Mouse (Mus musculus): ENCODE data around the gene Kcnab3. TPM values are rescaled to one million over a fixed set of nuclear protein-coding genes. Genes with fewer than 3 reads are reported as not detected.
A peak's percentile ranks its signal among the peaks of the same experiment; 100 is the strongest.

The Kcnab3 gene
- polyA plus RNA-seq, 1 experiment, result 0.43 TPM

DNA sequence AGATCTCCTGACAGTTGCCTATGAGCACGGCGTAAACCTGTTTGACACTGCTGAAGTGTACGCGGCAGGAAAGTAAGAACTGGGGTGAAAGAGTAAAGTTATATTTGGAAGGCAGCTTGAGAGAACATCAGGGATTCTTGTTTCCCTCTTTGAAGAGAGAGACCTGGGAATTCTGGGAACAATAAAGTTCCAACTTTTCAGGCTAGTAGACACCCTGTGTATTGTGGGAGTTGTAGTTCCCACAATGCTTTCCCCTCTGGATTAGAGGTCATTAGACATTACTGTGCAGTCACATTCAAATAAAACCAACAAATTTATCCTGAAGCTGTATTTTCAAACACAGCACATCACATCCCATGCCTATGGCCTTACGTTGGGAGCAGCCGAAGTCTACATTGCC, 2.5 kb downstream of the Kcnab3 start:
- Histone ChIP-seq H3K4me1 (ENCODE audit: control insufficient read depth, insufficient read depth, low read length) (peaks cover 21% of the 10 kb centered on the region), H3K4me3 (ENCODE audit: insufficient read depth, low read length) (no peak overlapping the region), H3K27ac (ENCODE audit: insufficient read depth, low read depth, low read length) (no peak overlapping the region)
- TF ChIP-seq CTCF (IDR thresholded peaks at IDR 0.05; ENCODE audit: low read depth, low read length) (no peak), POLR2A (IDR thresholded peaks at IDR 0.05; ENCODE audit: borderline replicate concordance, low read depth, low read length) (no peak)

DNA sequence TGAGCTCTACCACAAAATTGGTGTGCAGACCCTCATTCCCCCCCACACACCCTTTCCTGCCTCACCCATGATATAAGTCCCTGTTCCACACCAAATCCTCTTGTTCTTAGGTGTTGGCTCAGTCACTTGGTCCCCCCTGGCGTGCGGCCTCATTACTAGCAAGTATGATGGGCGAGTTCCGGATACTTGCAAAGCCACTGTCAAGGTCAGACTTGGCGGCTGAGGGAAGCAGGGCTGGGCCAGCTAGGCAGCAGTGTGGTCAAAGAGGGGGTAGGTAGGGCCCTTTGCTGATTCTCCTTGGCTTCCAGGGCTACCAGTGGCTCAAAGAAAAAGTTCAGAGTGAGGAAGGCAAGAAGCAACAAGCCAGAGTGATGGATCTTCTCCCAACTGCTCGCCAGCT, 5.1 kb downstream of the Kcnab3 start:
- Histone ChIP-seq H3K4me1 (ENCODE audit: control insufficient read depth, insufficient read depth, low read length) (peaks cover 10% of the 10 kb centered on the region; the same call in 1 of the 2 replicates), H3K27ac (ENCODE audit: insufficient read depth, low read depth, low read length) (no peak overlapping the region), H3K4me3 (ENCODE audit: insufficient read depth, low read length) (no peak overlapping the region)
- no peak for TF ChIP-seq POLR2A (IDR thresholded peaks at IDR 0.05; ENCODE audit: borderline replicate concordance, low read depth, low read length)
- no peak for TF ChIP-seq CTCF (IDR thresholded peaks at IDR 0.05; ENCODE audit: low read depth, low read length)

DNA sequence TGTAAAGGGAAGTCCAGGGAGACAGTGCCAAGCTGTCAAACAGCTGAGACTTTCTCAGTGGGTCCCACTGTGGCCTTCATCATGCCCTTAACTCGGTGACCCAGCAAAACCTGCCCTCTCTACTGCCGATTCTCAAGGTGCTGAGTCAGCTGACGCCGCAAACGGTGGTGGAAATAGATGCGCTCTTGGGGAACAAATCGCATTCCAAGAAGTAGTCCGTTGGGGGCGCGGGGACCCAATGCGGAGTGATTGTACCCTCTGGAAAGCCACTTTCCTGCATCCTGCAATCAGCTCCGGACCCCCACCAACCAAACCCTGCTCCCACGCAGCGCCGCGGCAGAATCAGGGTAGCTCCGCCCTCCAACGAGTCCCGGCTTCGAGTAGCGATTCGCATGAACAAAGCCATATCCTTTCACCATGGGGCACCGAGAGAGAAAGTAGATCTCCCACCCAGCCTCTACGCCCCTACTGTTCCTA, 5.9 kb downstream of the Kcnab3 start:
- Histone ChIP-seq H3K27ac (ENCODE audit: insufficient read depth, low read depth, low read length) (no peak overlapping the region), H3K4me3 (ENCODE audit: insufficient read depth, low read length) (peak overlapping the region; percentile 64), H3K4me1 (ENCODE audit: control insufficient read depth, insufficient read depth, low read length) (peaks cover 10% of the 10 kb centered on the region; the same call in 1 of the 2 replicates)
- TF ChIP-seq POLR2A (IDR thresholded peaks at IDR 0.05; ENCODE audit: borderline replicate concordance, low read depth, low read length), result no peak
- no peak for TF ChIP-seq CTCF (IDR thresholded peaks at IDR 0.05; ENCODE audit: low read depth, low read length)

DNA sequence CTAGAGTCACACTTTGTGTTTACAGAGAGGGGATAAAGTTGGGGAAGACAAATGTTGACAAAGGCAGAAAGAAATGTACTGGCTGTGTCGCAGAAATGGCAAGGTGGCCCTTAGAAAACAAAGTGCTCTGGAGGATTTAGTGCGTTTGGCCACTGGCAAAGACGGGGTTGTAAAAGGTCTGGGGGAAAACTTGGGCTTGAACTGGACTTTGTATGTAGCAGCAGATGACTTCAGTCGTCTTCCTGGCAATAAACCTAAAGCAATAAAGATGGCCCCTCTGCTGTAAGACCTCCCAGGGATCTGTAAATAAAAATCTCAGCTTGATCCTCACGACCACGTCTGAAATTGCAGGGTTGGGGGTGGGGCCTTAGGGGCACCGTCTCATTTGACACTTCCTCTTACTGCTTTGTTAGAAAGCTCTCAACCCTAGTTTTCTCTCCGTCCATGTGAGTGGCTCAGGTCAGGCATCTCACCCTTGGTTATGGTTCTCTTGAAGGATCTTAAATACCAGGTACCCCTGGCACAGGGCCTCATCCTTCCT, 6.7 kb downstream of the Kcnab3 start:
- TF ChIP-seq CTCF (IDR thresholded peaks at IDR 0.05; ENCODE audit: low read depth, low read length), result no peak
- TF ChIP-seq POLR2A (IDR thresholded peaks at IDR 0.05; ENCODE audit: borderline replicate concordance, low read depth, low read length), result no peak
- H3K27ac ChIP-seq (ENCODE audit: insufficient read depth, low read depth, low read length), result no peak overlapping the region
- no peak overlapping the region for H3K4me3 ChIP-seq (ENCODE audit: insufficient read depth, low read length)
- H3K4me1 ChIP-seq (ENCODE audit: control insufficient read depth, insufficient read depth, low read length), result peaks cover 10% of the 10 kb centered on the region; the same call in 1 of the 2 replicates

DNA sequence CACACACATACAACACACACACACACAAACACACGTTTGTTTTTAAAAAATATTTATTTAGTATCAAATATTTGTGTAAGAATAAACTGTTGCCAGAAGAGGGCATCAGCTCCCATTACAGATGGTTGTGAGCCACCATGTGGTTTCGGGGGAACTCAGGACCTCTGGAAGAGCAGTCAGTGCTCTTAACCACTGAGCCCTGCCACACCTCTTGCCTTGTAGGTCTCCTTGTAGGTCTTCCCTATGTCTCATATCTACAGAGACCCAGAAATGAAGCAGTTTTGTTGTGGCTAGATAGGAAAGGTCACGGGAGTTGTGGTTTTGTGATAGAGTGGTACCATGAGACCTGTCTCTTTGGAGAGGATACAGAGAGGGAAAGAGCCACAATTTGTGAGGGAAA, 7.9 kb downstream of the Kcnab3 start:
- H3K4me3 ChIP-seq (ENCODE audit: insufficient read depth, low read length), result no peak overlapping the region
- no peak for TF ChIP-seq CTCF (IDR thresholded peaks at IDR 0.05; ENCODE audit: low read depth, low read length)
- no peak for TF ChIP-seq POLR2A (IDR thresholded peaks at IDR 0.05; ENCODE audit: borderline replicate concordance, low read depth, low read length)
- H3K27ac ChIP-seq (ENCODE audit: insufficient read depth, low read depth, low read length), result no peak overlapping the region
- H3K4me1 ChIP-seq (ENCODE audit: control insufficient read depth, insufficient read depth, low read length), result peaks cover 10% of the 10 kb centered on the region; the same call in 1 of the 2 replicates

DNA sequence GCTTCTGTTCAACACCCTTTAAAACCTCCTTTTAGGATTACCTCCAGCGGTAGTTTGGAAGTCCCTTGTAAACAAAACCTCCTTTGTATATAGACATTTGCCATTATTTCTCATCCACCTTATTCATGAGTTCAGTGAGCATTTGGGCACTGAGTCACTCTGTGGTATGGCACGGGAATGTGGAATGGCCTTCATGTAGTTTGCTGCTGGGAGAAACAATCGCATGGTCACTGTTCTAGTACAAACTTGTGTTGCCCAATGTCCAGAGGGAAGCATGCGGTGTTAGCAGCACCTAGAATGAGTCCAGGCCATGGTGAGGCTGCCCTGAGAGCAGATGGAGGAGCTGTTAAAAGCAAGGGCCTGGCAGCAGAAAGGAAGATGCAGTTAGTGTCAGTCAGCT, 8.7 kb downstream of the Kcnab3 start:
- H3K4me1 ChIP-seq (ENCODE audit: control insufficient read depth, insufficient read depth, low read length), result peaks cover 10% of the 10 kb centered on the region; the same call in 1 of the 2 replicates
- H3K4me3 ChIP-seq (ENCODE audit: insufficient read depth, low read length), result no peak overlapping the region
- no peak for TF ChIP-seq CTCF (IDR thresholded peaks at IDR 0.05; ENCODE audit: low read depth, low read length)
- no peak for TF ChIP-seq POLR2A (IDR thresholded peaks at IDR 0.05; ENCODE audit: borderline replicate concordance, low read depth, low read length)
- H3K27ac ChIP-seq (ENCODE audit: insufficient read depth, low read depth, low read length), result no peak overlapping the region

DNA sequence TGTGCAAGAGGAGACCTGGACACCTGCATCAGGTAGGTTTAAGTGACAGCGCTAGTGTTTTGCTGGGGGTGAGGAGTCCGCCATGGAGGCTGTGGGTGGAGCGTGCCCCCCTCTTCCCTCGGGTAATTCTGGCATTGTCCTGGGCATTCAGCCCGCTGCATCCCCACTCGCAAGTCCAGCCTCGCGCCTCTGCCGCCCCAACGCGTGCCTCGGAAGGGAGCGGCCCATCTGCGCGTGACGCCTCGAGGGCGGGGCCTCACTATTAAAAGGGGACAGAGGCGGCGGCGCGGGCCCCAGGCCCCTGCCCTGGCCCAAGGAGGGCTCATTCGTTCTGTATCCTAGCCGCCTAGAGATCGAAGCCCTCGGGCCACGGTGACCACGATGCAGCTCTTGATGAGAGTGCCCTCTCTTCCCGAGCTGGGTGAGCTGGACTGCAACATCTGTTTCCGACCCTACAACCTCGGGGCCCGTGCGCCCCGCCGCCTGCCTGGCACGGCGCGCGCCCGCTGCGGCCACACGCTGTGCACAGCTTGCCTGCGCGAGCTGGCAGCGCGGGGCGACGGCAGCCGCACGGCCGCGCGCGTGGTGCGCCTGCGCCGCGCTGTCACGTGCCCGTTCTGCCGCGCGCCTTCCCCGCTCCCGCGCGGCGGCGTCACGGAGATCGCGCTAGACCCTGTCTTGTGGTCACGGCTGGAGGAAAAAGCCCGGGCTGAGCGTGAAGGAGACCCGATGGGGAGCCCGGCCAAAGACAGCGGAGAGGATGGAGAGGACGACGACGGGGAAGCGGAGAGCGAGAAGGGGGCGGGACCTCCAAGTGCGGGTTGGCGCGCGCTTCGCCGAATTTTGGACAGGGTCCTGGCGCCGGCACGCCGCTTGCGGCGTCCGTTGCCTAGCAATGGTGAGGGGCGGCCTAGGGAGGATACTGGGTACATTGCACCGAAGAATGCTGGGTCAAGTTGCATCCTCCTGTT, 14.4 kb downstream of the Kcnab3 start, which contains the start of gene Rnf227:
TSS of gene Rnf227 (plus strand) at position 301 of the 971 bp plus-strand sequence.
- H3K27ac ChIP-seq (ENCODE audit: insufficient read depth, low read depth, low read length), result no peak within 1 kb of the TSS
- H3K4me3 ChIP-seq (ENCODE audit: insufficient read depth, low read length), result peak within 1 kb of the TSS; percentile 75

DNA sequence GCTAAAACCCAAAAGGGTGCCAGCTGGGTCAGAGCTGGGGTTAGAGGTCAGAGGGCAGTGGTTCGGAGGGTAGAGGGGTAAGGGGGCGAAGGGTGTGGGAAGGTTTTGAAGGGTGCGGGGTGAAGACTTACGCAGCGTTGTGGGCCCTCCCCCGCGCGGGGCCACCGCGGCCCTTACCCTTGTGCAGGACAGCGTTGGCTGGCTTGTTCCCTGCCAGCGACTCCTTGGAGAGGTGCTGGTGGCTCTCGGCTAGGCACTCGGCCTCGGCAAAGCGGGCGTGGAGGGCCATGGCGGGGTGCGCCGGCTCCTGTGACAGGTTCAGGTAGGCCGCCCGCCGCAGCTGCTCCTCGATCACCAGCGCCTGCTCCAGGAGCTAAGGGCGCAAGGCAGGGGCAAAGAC, 20.4 kb downstream of the Kcnab3 start:
- TF ChIP-seq CTCF (IDR thresholded peaks at IDR 0.05; ENCODE audit: low read depth, low read length), result no peak
- TF ChIP-seq POLR2A (IDR thresholded peaks at IDR 0.05; ENCODE audit: borderline replicate concordance, low read depth, low read length), result no peak
- H3K27ac ChIP-seq (ENCODE audit: insufficient read depth, low read depth, low read length), result no peak overlapping the region
- no peaks in the 10 kb centered on the region for H3K4me1 ChIP-seq (ENCODE audit: control insufficient read depth, insufficient read depth, low read length)
- H3K4me3 ChIP-seq (ENCODE audit: insufficient read depth, low read length), result no peak overlapping the region

More for the DNA sequence above, 14.4 kb downstream of the Kcnab3 start, which contains the start of gene Rnf227:
- peaks cover 7% of the 10 kb centered on the region for H3K4me1 ChIP-seq (ENCODE audit: control insufficient read depth, insufficient read depth, low read length)
- no peak for TF ChIP-seq POLR2A (IDR thresholded peaks at IDR 0.05; ENCODE audit: borderline replicate concordance, low read depth, low read length)
- no peak for TF ChIP-seq CTCF (IDR thresholded peaks at IDR 0.05; ENCODE audit: low read depth, low read length)

DNA sequence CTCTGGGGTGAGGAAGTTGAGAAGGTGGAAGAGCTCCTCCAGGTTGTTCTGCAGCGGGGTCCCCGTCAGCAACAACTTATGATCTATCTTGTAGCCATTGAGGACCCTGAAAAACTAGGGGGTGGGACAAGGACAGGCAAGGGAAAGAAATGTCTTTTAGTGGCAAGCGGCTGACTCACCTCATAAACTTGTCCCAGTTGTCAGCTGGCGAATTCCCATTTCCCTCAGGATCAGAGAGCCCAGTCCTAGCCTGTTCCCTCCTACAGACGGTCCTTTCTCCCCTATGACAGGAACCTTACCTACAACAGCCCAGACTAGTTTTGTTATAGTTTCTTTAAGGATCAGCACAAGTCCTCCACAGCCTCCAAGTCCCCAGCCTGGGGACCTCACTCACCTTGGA, 30.5 kb downstream of the Kcnab3 start:
- no peak overlapping the region for H3K27ac ChIP-seq (ENCODE audit: insufficient read depth, low read depth, low read length)
- no peak overlapping the region for H3K4me3 ChIP-seq (ENCODE audit: insufficient read depth, low read length)
- no peak for TF ChIP-seq POLR2A (IDR thresholded peaks at IDR 0.05; ENCODE audit: borderline replicate concordance, low read depth, low read length)
- TF ChIP-seq CTCF (IDR thresholded peaks at IDR 0.05; ENCODE audit: low read depth, low read length), result no peak
- no peaks in the 10 kb centered on the region for H3K4me1 ChIP-seq (ENCODE audit: control insufficient read depth, insufficient read depth, low read length)

DNA sequence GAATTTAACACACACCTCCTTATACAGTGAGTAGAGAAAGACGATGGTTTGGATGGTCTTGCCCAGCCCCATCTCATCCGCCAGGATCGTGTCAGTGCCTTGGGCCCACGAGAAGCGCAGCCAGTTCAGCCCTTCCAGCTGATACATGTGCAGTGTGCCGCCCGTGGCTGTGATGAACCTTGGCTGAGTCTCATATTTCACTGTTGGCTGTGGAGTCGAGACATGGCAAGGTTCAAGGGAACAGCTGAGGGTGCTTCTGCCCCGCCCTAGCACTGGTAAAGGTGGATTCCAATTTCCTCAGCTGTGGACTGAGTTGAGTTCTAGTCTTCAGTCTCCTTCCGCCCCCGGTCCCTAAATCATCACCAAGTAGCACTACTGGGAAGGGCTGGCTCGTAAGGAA, 31.6 kb downstream of the Kcnab3 start:
- H3K27ac ChIP-seq (ENCODE audit: insufficient read depth, low read depth, low read length), result no peak overlapping the region
- TF ChIP-seq POLR2A (IDR thresholded peaks at IDR 0.05; ENCODE audit: borderline replicate concordance, low read depth, low read length) (no peak), CTCF (IDR thresholded peaks at IDR 0.05; ENCODE audit: low read depth, low read length) (no peak)
- H3K4me3 ChIP-seq (ENCODE audit: insufficient read depth, low read length), result no peak overlapping the region
- H3K4me1 ChIP-seq (ENCODE audit: control insufficient read depth, insufficient read depth, low read length), result no peaks in the 10 kb centered on the region

Data from bone marrow macrophage, adult 2 months (primary cell).